Mouse (Mus musculus): ENCODE data around the gene Akt2. TPM values are rescaled to one million over a fixed set of nuclear protein-coding genes. Genes with fewer than 3 reads are reported as not detected.

Gene Akt2
- polyA plus RNA-seq, 1 experiment, result 102 TPM

- Histone ChIP-seq H3K79me3 (ENCODE audit: low read depth) (peaks cover 6% of the 10 kb centered on the region), H3K27me3 (ENCODE audit: control insufficient read depth, insufficient read depth, insufficient read length) (no peaks in the 10 kb centered on the region), H3K36me3 (ENCODE audit: control insufficient read depth, insufficient read depth) (peaks cover 10% of the 10 kb centered on the region), H3K79me2 (ENCODE audit: control insufficient read depth, insufficient read depth) (peaks cover 28% of the 10 kb centered on the region), H3K4me3 (ENCODE audit: insufficient read depth, poor library complexity, severe bottlenecking) (no peak overlapping the region), H3ac (ENCODE audit: control insufficient read depth, insufficient read length, low read depth) (no peak overlapping the region)
- TF ChIP-seq CTCF (IDR thresholded peaks at IDR 0.05; ENCODE audit: control insufficient read depth, insufficient read depth, insufficient read length), result no peak
- no peak for TF ChIP-seq MYOD1 (IDR thresholded peaks at IDR 0.05; ENCODE audit: control insufficient read depth, insufficient read length, low read depth)
- TF ChIP-seq FOSL1 (IDR thresholded peaks at IDR 0.05; ENCODE audit: insufficient read depth, low read length, poor library complexity, severe bottlenecking), result no peak
These were observed 19.5 kb downstream of the Akt2 start for GRCm38 (mm10) chr7:27610871-27611270.

- peaks cover 18% of the 10 kb centered on the region for H3K79me2 ChIP-seq (ENCODE audit: control insufficient read depth, insufficient read depth)
- no peak for TF ChIP-seq CEBPB (IDR thresholded peaks at IDR 0.05; ENCODE audit: low read depth)
- TF ChIP-seq USF1 (IDR thresholded peaks at IDR 0.05; ENCODE audit: low read depth), result no peak
- no peak for TF ChIP-seq MYOG (IDR thresholded peaks at IDR 0.05; ENCODE audit: control insufficient read depth, extremely low read depth, insufficient read length)
- TF ChIP-seq CTCF (IDR thresholded peaks at IDR 0.05; ENCODE audit: control insufficient read depth, insufficient read depth, insufficient read length), result no peak
- no peak for TF ChIP-seq MYOD1 (IDR thresholded peaks at IDR 0.05; ENCODE audit: control insufficient read depth, insufficient read length, low read depth)
- no peak for TF ChIP-seq MAX (IDR thresholded peaks at IDR 0.05)
- no peak for TF ChIP-seq FOSL1 (IDR thresholded peaks at IDR 0.05; ENCODE audit: insufficient read depth, low read length, poor library complexity, severe bottlenecking)
- no peaks in the 10 kb centered on the region for H3K27me3 ChIP-seq (ENCODE audit: control insufficient read depth, insufficient read depth, insufficient read length)
- no peak overlapping the region for H3ac ChIP-seq (ENCODE audit: control insufficient read depth, insufficient read length, low read depth)
- peaks cover 3% of the 10 kb centered on the region for H3K79me3 ChIP-seq (ENCODE audit: low read depth)
- H3K36me3 ChIP-seq (ENCODE audit: control insufficient read depth, insufficient read depth), result peaks cover 18% of the 10 kb centered on the region
- H3K4me3 ChIP-seq (ENCODE audit: insufficient read depth, poor library complexity, severe bottlenecking), result no peak overlapping the region
These were observed 21.6 kb downstream of the Akt2 start for GRCm38 (mm10) chr7:27612940-27613339.

GRCm38 (mm10) chr7:27613751-27614499, 22.6 kb downstream of the Akt2 start:
- no peak for TF ChIP-seq CEBPB (IDR thresholded peaks at IDR 0.05; ENCODE audit: low read depth)
- TF ChIP-seq CTCF (IDR thresholded peaks at IDR 0.05; ENCODE audit: control insufficient read depth, insufficient read depth, insufficient read length), result no peak
- no peak for TF ChIP-seq MAX (IDR thresholded peaks at IDR 0.05)
- no peak for TF ChIP-seq MYOG (IDR thresholded peaks at IDR 0.05; ENCODE audit: control insufficient read depth, extremely low read depth, insufficient read length)
- no peak for TF ChIP-seq FOSL1 (IDR thresholded peaks at IDR 0.05; ENCODE audit: insufficient read depth, low read length, poor library complexity, severe bottlenecking)
- no peak for TF ChIP-seq MYOD1 (IDR thresholded peaks at IDR 0.05; ENCODE audit: control insufficient read depth, insufficient read length, low read depth)
- no peak for TF ChIP-seq USF1 (IDR thresholded peaks at IDR 0.05; ENCODE audit: low read depth)
- peaks cover 18% of the 10 kb centered on the region for H3K79me2 ChIP-seq (ENCODE audit: control insufficient read depth, insufficient read depth)
- H3K79me3 ChIP-seq (ENCODE audit: low read depth), result peaks cover 3% of the 10 kb centered on the region

GRCm38 (mm10) chr7:27621028-27621427, 29.7 kb downstream of the Akt2 start:
- TF ChIP-seq MYOG (IDR thresholded peaks at IDR 0.05; ENCODE audit: control insufficient read depth, extremely low read depth, insufficient read length) (no peak), USF1 (IDR thresholded peaks at IDR 0.05; ENCODE audit: low read depth) (no peak), MYOD1 (IDR thresholded peaks at IDR 0.05; ENCODE audit: control insufficient read depth, insufficient read length, low read depth) (no peak), CEBPB (IDR thresholded peaks at IDR 0.05; ENCODE audit: low read depth) (no peak), CTCF (IDR thresholded peaks at IDR 0.05; ENCODE audit: control insufficient read depth, insufficient read depth, insufficient read length) (no peak), FOSL1 (IDR thresholded peaks at IDR 0.05; ENCODE audit: insufficient read depth, low read length, poor library complexity, severe bottlenecking) (no peak)
- Histone ChIP-seq H3K4me3 (ENCODE audit: insufficient read depth, poor library complexity, severe bottlenecking) (no peak overlapping the region), H3K27me3 (ENCODE audit: control insufficient read depth, insufficient read depth, insufficient read length) (no peaks in the 10 kb centered on the region), H3K79me2 (ENCODE audit: control insufficient read depth, insufficient read depth) (no peaks in the 10 kb centered on the region), H3K79me3 (ENCODE audit: low read depth) (no peaks in the 10 kb centered on the region), H3ac (ENCODE audit: control insufficient read depth, insufficient read length, low read depth) (no peak overlapping the region), H3K36me3 (ENCODE audit: control insufficient read depth, insufficient read depth) (peaks cover 12% of the 10 kb centered on the region)

More at GRCm38 (mm10) chr7:27613751-27614499, 22.6 kb downstream of the Akt2 start:
- peaks cover 16% of the 10 kb centered on the region for H3K36me3 ChIP-seq (ENCODE audit: control insufficient read depth, insufficient read depth)
- no peak overlapping the region for H3ac ChIP-seq (ENCODE audit: control insufficient read depth, insufficient read length, low read depth)
- no peaks in the 10 kb centered on the region for H3K27me3 ChIP-seq (ENCODE audit: control insufficient read depth, insufficient read depth, insufficient read length)
- H3K4me3 ChIP-seq (ENCODE audit: insufficient read depth, poor library complexity, severe bottlenecking), result no peak overlapping the region

GRCm38 (mm10) chr7:27622234-27622633, 30.9 kb downstream of the Akt2 start:
- H3K36me3 ChIP-seq (ENCODE audit: control insufficient read depth, insufficient read depth), result peaks cover 4% of the 10 kb centered on the region
- H3K79me3 ChIP-seq (ENCODE audit: low read depth), result no peaks in the 10 kb centered on the region
- no peaks in the 10 kb centered on the region for H3K79me2 ChIP-seq (ENCODE audit: control insufficient read depth, insufficient read depth)
- TF ChIP-seq MAX (IDR thresholded peaks at IDR 0.05) (no peak), MYOD1 (IDR thresholded peaks at IDR 0.05; ENCODE audit: control insufficient read depth, insufficient read length, low read depth) (no peak), CTCF (IDR thresholded peaks at IDR 0.05; ENCODE audit: control insufficient read depth, insufficient read depth, insufficient read length) (no peak), USF1 (IDR thresholded peaks at IDR 0.05; ENCODE audit: low read depth) (no peak), CEBPB (IDR thresholded peaks at IDR 0.05; ENCODE audit: low read depth) (no peak), FOSL1 (IDR thresholded peaks at IDR 0.05; ENCODE audit: insufficient read depth, low read length, poor library complexity, severe bottlenecking) (no peak), MYOG (IDR thresholded peaks at IDR 0.05; ENCODE audit: control insufficient read depth, extremely low read depth, insufficient read length) (no peak)
- no peak overlapping the region for H3ac ChIP-seq (ENCODE audit: control insufficient read depth, insufficient read length, low read depth)
- no peaks in the 10 kb centered on the region for H3K27me3 ChIP-seq (ENCODE audit: control insufficient read depth, insufficient read depth, insufficient read length)
- no peak overlapping the region for H3K4me3 ChIP-seq (ENCODE audit: insufficient read depth, poor library complexity, severe bottlenecking)

All from C2C12 (cell line).